Mouse (Mus musculus) thymus, adult 2 months (tissue): Measurements from ENCODE around the gene Smu1. TPM values are rescaled to one million over a fixed set of nuclear protein-coding genes. Genes with fewer than 3 reads are reported as not detected.

Experiments
- DNase-seq: peaks from one replicate; pipeline ENCODE4 v3.0.0; 2021
- H3K27ac ChIP-seq: fragments of 200-500 bp; 2 replicates; pipeline ENCODE4 v1.5.1; 2012; ENCODE audit warnings: low read length, control low read depth; ENCODE audit not compliant: control insufficient read depth, insufficient read depth
- H3K27me3 ChIP-seq: fragments of 200-500 bp; 2 replicates; pipeline ENCODE4 v1.6.1; 2012; ENCODE audit warnings: mild to moderate bottlenecking, low read length, moderate library complexity, mixed read lengths; ENCODE audit not compliant: control insufficient read depth, insufficient read depth
- H3K36me3 ChIP-seq: fragments of 200-500 bp; 2 replicates; pipeline ENCODE4 v1.6.1; 2012; ENCODE audit warnings: mild to moderate bottlenecking, low read length, moderate library complexity; ENCODE audit not compliant: control insufficient read depth, insufficient read depth
- H3K4me1 ChIP-seq: fragments of 200-500 bp; replicated peaks from 2 replicates; pipeline ENCODE4 v1.6.1; 2012; ENCODE audit warnings: low read length; ENCODE audit not compliant: control insufficient read depth, insufficient read depth
- H3K4me3 ChIP-seq: fragments of 200-500 bp; 2 replicates; pipeline ENCODE4 v1.5.1; 2012; ENCODE audit warnings: mild to moderate bottlenecking, low read length, control low read depth, moderate library complexity; ENCODE audit not compliant: control insufficient read depth, insufficient read depth
- CTCF ChIP-seq: fragments of 200-500 bp; IDR thresholded peaks from 2 replicates; pipeline ENCODE4 v1.5.1; 2012; ENCODE audit warnings: mild to moderate bottlenecking, control low read depth, low read length, moderate library complexity, borderline replicate concordance; ENCODE audit not compliant: control insufficient read depth, poor library complexity, insufficient read depth; ENCODE audit errors: extremely low read depth
- POLR2A ChIP-seq: fragments of 200-500 bp; IDR thresholded peaks from 2 replicates; pipeline ENCODE4 v1.6.1; 2012; ENCODE audit warnings: mild to moderate bottlenecking, low read length, control low read depth, moderate library complexity; ENCODE audit not compliant: control insufficient read depth, poor library complexity, insufficient read depth; ENCODE audit errors: extremely low read depth
- WGBS: fragments of 180-500 bp; shearing (Covaris S2); methylation state at CpG from one replicate; pipeline ENCODE4 v1.1.7; 2018; 5-methylcytosine and 5-hydroxymethylcytosine counted together
- polyA plus RNA-seq: library from polyadenylated mRNA; depleted of rRNA; stranded (reverse); fragments of >200 nt; gene quantifications from 2 replicates; pipeline ENCODE4 v1.2.3, GENCODE M21; 2012

The Smu1 gene
- polyA plus RNA-seq, 1 experiment: 36.7 TPM

DNA sequence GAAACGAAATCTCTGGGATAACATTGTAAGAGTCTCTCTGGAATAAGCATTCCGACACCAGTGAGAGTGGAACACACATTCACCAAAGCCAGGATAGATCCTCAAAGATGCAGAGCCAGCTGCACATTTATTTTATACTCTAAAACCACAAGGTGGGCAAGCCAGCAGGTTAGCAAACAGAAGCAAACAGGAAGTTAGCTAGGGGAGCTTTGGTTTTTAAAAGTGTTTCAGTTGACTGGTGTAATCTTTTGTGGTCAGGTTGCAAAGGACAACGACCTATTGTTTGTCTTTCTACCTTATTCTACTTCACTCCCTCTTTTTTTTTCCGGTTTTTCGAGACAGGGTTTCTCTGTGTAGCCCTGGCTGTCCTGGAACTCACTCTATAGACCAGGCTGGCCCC, 2.2 kb upstream of the Smu1 start:
- Histone ChIP-seq H3K27ac (peak overlapping the region; percentile 94), H3K4me3 (no peak overlapping the region), H3K4me1 (peaks cover 10% of the 10 kb centered on the region), H3K36me3 (peaks cover 6% of the 10 kb centered on the region), H3K27me3 (no peaks in the 10 kb centered on the region)
- 10% methylated on average over 5 of the region's 5 CpGs for WGBS
- no peak for DNase-seq
- TF ChIP-seq POLR2A (no peak), CTCF (no peak)

DNA sequence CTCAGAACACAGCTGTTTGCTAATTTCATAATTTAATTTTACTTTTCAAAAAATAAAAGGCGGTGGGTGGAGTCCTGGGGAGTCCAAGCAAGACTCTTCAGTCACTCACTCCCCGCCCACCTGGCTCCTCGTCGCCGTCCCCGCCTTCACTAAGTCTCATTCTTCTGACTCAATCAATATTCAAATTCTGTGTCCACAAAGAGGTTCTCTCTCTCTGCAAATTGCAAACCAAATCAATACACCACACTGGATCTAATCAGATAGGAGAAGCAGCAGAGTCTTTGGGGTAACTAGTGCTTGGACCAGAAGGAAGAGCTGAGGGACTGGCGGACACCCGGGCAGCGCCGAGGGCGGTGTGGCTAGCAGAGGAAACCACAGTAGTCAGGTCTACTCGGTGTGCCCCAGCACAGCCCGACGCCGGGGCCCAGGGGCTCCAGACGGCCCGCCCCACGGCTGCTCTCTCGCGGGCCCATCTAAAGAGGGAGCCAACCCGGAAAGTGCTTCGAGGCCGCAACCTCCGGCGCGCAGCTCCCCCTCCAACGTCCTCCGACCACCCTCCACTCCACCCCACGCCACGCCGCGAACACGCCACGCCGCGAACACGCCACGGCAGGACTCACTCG, 455 bp downstream of the Smu1 start:
- Histone ChIP-seq H3K36me3 (peaks cover 29% of the 10 kb centered on the region), H3K27ac (no peak overlapping the region)
- under 1% methylated on average over 39 of the region's 39 CpGs for WGBS

DNA sequence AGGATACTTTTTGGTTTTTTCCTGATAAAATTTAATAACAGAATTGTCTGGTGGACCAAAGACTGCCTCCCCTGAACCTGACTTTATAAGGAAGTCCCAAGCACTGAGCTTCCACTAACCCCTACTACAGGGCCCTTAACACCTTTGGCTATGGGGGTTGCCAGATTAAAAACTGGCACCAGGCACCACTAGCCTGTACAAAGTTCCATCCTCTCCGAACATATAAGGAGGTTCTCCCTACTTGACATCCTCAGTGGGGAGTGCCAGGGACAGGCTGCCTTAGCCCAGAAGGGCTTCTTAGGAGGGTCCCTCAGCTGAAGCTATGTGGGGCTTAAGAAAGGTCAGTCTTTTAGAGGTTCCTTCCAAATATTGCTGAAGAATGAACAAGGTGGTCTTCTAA, 22.4 kb downstream of the Smu1 start:
- Histone ChIP-seq H3K4me1 (no peaks in the 10 kb centered on the region), H3K36me3 (peaks cover 76% of the 10 kb centered on the region), H3K27me3 (no peaks in the 10 kb centered on the region), H3K4me3 (no peak overlapping the region), H3K27ac (peak overlapping the region; percentile 34; the same call in 1 of the 2 replicates)
- no peak for TF ChIP-seq CTCF
- no peak for TF ChIP-seq POLR2A
- 94% methylated on average over 1 of the region's 1 CpGs for WGBS
- DNase-seq: no peak

More for the DNA sequence above, 455 bp downstream of the Smu1 start:
- DNase-seq: no peak
- TF ChIP-seq CTCF (no peak), POLR2A (no peak)
- H3K27me3 ChIP-seq: no peaks in the 10 kb centered on the region
- H3K4me3 ChIP-seq: peak overlapping the region; percentile 54
- H3K4me1 ChIP-seq: peaks cover 10% of the 10 kb centered on the region

DNA sequence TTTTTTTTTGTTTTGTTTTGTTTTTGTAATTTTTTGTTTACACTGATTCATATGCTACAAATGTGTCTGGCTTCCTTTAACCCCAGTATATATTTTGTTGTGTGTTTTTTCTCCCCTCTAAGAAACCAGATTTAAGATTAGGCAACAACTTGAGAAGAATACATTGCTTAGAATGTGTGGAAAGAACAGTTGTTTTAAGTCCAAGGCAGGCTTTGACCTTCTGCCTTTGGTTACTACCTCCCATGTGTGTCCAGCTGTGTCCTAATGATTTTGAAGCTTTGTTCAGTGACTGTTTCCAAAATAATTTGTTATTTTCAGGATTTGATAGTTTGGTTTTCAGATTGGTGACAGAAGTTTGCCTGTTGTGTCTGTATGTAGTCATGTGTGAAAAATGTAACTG, 26.5 kb downstream of the Smu1 start:
- no peak overlapping the region for H3K4me3 ChIP-seq
- TF ChIP-seq POLR2A: no peak
- TF ChIP-seq CTCF: no peak
- H3K27me3 ChIP-seq: no peaks in the 10 kb centered on the region
- DNase-seq: no peak
- H3K4me1 ChIP-seq: no peaks in the 10 kb centered on the region
- H3K36me3 ChIP-seq: peaks cover 90% of the 10 kb centered on the region
- H3K27ac ChIP-seq: no peak overlapping the region

DNA sequence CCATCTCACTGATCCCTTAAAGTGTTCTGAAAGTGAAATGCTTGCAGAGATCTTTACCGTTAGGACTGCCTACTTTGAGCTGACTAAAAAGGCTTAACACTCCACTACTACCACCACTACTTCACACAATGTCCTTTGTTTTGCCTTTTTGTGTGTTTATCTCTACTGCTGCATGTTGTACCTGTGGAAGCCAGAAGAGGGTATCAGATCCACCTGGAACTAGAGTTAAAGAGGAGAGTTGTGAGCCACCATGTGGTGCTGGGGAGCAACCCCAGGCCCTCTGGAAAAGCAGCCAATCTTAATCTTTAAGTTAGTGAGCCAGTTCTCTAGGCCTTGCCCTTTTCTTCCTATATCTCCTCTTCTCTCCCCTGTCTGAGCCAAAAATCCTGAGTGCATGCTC, 30.5 kb downstream of the Smu1 start:
- DNase-seq: no peak
- TF ChIP-seq CTCF (no peak), POLR2A (no peak)
- no peak overlapping the region for H3K4me3 ChIP-seq
- 0 out of 2 replicates have a peak, but pooled peaks cover 2% of the 10 kb centered on the region for H3K4me1 ChIP-seq
- no peaks in the 10 kb centered on the region for H3K27me3 ChIP-seq
- peaks cover 73% of the 10 kb centered on the region for H3K36me3 ChIP-seq
- H3K27ac ChIP-seq: no peak overlapping the region
- WGBS: 94% methylated on average over 1 of the region's 1 CpGs

DNA sequence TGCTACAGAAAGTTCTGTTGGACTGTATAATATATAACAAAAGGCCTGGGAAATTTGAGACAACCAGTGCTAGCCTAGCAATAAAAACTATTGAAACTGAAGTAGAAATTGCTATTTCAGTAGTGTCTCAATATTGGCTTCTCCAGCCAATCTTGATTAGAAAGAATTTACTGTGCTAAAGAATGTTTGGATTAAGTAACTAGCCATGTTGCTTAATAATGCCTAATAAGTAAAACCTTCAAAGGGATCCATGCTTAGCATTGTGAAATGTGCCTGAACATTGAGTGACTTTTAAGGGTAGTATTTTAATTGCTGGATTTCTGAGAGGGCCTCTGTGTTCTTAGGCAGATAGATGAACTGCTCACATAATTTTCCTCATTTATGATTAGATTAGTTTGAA, 32.2 kb downstream of the Smu1 start:
- no peak for DNase-seq
- TF ChIP-seq POLR2A (no peak), CTCF (no peak)
- Histone ChIP-seq H3K4me1 (peaks cover 12% of the 10 kb centered on the region), H3K27ac (no peak overlapping the region), H3K4me3 (no peak overlapping the region), H3K27me3 (no peaks in the 10 kb centered on the region), H3K36me3 (peaks cover 56% of the 10 kb centered on the region)

DNA sequence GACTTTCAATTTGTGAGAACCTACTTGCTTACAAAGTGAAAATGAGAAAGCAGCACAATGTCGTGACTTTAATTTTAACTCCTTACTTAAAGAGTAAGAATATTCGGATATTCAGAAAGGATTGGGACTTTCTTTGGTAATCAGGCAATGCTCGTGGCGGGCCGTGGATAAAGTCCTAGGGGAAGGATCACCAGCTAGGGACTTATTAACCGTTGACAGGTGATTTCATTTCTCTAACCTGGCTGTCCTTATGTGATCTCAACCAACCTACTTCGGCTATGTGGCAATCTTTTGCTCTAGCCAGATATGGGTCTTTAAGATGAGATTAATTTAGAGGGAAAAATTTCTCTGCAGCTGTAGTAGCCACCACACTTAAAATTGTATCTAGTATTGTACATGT, 32.6 kb downstream of the Smu1 start:
- 87% methylated on average over 7 of the region's 7 CpGs for WGBS
- H3K4me3 ChIP-seq: no peak overlapping the region

More for the DNA sequence above, 32.6 kb downstream of the Smu1 start:
- TF ChIP-seq POLR2A: no peak
- no peak for TF ChIP-seq CTCF
- no peak for DNase-seq
- H3K36me3 ChIP-seq: peaks cover 52% of the 10 kb centered on the region
- peaks cover 12% of the 10 kb centered on the region for H3K4me1 ChIP-seq
- no peak overlapping the region for H3K27ac ChIP-seq
- no peaks in the 10 kb centered on the region for H3K27me3 ChIP-seq
